Mouse (Mus musculus) layer of hippocampus, adult 11-12 months (tissue): ENCODE results near the gene Tmed4.
A peak's percentile ranks its signal among the peaks of the same experiment; 100 is the strongest.

ENCODE experiments used
- DNase-seq: peaks from one replicate; pipeline ENCODE4 v3.0.0; 2022; ENCODE audit warnings: low spot score

Tmed4 gene

DNA sequence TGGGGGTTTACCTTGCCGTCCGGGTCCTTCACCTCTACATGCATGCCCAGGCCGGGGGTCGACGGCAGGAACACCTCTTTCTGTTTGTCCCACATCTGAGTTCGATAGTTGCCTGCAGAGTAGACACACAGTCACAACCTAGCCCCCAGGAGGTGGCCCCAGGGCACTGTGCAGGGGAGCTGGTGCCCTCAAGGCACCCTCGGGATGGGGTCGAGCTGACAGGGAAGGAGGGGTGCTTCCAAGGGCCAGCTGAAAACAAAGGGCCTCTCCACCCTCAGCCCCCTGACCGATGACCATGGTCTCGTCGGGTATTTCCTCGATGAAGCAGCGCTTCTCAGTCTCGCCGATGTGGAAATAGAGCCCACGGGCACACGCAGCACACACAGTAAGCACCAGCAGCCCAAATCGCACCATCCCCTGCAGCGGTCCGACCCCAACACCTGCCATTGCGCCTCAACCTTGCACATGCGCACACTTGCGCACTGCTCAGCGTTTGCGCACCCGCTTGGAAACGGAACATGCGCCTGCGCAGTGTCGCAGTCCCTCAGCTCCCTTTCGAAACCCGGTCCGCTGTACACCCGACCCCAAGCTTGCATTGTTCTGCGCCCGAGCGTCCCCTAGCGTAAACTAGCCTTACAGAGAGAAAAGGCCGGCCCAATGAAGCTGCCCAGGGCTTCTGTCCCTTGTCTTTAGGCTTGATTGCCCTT is at the start of gene Tmed4:
Gene Tmed4 (minus strand): TSS at position 484 of the 707 bp plus-strand sequence.
- peak; percentile 98 for DNase-seq

DNA sequence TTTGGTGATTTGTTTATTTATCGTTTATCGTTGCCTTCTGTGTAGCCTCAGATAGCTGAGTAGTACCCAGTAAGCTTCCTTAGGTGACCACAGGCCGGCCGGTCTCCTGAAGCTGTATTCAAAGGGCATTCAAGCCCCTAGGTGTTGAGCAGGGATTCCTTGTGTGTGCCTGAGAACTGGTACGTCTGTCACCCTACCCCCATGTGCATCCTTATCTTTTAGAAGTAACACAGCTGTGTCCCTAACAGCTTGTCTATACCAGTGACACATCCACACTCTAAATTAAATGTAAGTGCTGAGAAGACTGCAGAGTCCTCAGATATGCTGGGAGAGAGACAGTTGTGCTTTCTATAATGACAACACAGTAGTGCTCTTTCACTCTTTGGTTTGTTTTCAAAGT is 48.7 kb upstream of the Tmed4 start:
- DNase-seq: no peak

DNA sequence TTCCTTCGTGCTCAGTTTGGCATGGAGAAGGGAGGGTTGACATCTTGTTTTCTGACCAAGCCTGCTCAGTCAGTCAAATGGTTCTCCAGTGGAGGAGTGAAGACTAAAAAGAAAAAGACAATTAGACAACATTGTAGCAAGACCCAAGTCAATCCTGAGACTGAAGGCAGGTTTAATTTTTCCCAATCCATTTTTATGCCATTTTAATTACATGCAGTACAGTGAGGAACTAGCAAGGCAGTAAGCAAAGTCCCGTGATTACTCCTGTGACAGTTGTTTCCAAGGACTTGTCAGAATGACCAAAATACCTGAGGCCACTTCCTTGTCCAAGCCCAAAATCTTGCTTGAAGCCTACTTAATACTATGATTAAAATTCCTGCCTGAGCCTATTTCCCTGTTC is 47.4 kb upstream of the Tmed4 start:
- DNase-seq: no peak

DNA sequence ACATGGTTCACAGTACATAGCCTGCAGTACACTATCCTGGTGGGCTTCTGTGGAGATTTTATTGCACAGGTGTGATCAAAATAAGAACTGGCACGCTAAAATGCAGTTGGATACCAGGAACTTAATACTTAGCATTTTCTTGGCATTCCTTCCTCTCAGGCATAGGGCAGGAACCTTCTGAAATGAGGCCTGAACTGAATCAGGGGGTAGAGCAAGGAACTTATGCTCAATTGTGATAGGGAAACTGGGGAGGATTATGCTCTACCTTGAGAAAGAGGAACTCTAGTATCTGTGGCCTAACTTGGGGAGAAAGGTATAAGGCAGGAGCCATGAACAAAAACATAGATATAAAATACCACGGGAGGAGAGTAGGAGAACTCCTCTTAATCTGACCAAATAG is 44.7 kb upstream of the Tmed4 start:
- no peak for DNase-seq

DNA sequence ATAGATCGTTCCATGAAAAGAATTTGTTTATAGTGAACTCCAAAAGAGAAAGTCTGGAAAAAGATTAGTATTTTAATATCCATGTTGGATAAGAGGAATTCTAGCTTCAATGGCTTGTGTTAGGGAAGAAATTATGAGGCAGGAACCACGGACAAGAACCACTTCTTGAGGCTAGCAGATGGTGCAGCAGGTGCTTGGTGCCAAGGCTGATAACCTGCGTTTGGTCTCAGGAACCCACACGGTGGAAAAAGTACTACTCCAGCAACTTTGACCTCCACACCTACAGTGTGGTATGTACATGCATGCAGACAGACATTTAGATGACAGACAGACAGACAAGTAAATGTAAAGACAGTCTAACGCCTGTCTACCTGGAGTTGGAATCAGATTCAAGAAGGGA is 43.9 kb upstream of the Tmed4 start:
- DNase-seq: no peak

DNA sequence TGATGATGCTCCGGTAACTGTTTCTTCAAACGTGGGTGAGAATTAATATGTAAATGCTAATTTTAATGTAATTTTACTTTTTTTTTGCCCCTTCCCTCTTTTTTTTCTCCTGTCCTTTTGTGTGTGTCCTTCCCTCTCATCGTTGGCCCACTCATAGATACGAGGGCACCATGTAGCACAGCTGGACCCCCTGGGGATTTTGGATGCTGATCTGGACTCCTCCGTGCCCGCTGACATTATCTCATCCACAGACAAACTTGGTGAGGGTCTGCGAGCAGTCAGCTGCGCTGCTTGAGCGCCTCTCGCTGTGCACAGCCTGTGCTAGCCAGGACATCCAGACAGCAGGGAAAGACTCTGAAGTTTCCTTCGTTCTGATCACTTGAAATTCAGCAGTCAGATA is 42.2 kb upstream of the Tmed4 start:
- no peak for DNase-seq

DNA sequence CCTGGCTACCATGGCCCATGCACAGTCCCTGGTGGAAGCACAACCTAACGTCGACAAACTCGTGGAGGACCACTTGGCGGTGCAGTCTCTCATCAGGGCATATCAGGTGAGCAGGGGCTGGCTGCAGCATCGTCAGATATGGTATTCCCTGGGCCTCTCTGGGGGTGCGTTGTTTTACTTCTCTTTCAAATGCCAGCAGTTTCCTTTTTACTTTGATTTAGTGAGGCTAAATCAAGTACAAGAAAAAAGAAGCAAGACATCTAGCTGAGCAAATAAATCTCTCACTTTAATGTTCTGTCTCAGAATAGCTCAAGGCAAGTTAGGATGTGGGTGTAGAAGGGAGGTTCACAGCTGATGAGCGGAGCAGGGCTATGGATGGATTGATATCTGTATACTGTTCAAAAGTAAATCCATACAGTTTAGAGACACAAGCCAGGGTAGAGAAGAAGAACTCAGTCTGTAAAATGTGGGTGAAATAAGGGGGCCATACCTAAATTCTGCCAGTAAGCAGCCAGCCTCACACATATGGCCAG is 39.3 kb upstream of the Tmed4 start:
- DNase-seq: no peak

DNA sequence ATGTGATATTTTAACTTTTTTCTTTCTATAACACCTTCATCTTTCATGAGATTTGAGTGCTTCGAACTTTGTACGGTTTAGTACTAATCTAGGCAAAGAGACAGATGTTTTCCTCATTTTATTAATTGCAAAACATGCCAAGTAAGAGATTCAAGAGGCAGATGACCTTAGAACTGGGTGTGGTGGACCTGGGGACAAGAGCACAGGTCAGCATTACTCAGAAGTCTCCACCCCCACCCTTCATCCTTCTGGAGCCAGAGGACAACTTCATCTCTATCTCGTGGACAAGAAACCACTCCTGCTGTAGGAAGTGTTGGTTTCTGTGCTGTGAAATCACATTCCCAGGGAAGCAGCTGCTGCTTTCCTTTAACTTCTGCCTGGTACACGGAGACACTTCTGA is 33.5 kb upstream of the Tmed4 start:
- DNase-seq: no peak

DNA sequence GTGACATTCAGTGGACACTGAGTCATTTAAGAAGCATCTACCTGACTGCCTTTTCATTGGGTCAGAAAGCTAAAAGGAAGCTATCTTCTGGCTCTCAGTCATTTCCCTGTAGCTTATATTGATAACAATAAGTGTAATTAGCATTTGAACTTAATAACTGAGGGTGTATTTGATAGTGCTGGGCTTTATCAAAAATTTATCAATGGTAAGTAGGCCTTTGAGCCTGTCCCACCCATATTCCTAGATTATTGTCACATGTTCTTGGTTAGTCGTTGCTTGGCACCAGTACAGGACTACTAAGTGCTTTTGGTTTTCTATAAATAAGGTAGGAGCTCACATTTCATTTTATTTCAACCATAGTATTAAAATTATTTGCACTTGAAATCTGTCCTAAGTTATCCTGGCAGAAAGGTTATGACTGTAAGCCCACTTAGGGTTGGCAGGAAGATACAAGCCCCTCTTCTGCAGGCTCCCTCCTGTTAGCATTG is 31.3 kb upstream of the Tmed4 start:
- no peak for DNase-seq

DNA sequence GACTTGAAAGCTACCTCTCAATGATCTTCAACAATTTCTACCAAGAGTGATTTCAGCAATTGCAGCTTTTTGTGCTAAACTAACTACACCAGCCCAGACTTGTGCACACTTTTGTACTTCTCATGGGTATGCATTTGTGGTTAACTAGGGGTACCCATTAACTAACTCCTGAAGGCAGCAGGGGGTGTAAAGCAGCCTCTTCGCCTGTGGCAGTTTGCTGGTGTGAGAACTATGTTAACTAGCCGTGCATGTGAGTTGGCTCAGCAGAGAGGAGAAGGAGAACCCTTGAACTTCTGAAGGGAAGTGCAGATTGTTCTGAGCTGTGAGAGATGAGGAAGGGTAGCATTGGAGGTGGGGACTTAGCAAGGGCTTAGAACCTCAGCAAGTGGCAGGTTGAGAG is 28.1 kb upstream of the Tmed4 start:
- no peak for DNase-seq

DNA sequence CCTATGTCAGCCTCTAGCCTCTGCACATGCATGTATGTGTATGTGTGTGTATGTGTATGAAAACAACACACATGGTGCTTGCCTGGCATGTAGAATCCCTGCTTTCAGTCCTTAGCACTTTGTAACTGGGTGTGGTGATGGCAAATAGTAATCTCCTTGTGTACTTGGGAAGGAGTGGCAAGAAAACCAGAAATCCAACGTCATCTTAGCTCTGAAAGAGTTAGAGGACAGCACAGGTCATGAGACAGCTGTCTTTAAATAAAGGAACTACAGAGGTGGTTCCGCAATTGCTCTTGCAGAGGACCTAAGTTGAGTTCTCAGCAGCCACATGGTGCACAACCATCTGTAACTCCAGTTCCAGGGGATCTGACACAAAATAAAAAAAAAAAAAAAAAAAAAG is 24.8 kb upstream of the Tmed4 start:
- no peak for DNase-seq

DNA sequence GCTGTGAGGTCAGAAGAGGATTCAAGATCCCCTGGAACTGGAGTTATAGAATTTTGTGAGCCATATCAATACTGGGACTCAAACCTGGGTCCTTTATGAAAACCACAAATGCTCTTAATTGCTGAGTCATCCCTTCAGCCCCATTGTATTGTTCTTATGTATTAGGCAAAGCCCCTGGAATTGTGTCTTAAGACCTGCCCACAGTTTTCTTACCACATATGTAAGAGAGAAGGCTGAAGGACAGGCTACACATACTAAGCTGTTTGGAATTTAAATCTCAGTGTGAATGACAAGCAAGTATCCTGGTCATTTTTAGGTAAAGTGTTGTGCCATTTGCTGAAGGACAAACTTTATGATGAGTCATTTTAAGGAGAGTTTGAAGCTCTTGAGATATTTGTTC is 21.4 kb upstream of the Tmed4 start:
- DNase-seq: no peak

DNA sequence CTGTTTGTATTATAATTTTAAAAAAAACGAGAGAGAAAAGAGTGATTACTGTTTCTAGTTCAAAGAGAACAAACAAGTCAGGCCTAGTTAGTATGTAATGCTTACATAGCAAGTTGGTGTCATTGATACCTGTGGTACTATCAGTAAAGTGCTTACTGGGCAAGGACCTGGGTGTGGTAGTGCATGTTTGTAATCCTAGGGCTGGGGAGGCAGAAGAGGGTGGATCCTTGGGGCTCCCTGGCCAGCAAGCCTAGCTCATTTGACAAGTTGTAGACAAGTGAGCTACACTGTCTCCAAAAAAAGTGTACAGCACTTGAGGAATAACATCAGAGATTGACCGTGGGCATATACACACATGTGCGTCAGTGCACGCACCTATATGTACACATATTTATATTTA is 20.0 kb upstream of the Tmed4 start:
- no peak for DNase-seq

DNA sequence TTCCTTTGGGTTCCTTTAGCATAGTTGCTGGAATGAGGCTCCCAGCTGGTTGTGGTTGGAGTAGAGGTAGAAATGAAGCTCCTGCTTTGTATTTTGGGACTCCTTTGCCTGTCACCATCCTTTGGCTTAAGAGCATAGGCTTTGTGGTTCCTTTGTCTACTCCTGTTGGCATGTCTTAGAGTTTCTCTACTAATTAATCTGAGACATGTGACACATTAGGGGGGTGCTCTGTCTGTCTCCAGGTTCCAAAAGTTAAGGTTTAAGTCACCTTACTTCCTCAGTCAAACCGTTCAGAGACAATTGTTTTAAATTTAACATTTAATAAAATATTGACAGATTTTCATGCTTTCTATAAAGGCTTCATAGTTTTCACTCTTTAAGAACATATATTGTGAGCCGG is 18.9 kb upstream of the Tmed4 start:
- no peak for DNase-seq

DNA sequence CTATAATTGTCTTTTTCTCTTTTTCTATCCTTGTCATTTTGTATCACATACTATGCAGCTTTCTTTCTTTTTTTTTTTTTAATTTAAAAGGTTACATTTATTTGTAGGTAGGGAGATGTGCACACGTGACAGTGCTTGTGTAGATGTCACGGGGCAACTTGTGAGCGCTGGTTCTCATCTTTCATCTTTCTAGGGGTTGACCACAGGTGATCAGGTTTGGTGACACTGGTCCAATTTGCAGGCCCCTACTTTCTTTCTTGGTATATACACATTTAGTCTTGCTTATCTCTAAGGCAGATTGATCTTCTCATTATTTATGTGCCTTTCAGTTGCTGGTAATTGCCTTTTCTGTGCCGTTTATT is 18.3 kb upstream of the Tmed4 start:
- no peak for DNase-seq

DNA sequence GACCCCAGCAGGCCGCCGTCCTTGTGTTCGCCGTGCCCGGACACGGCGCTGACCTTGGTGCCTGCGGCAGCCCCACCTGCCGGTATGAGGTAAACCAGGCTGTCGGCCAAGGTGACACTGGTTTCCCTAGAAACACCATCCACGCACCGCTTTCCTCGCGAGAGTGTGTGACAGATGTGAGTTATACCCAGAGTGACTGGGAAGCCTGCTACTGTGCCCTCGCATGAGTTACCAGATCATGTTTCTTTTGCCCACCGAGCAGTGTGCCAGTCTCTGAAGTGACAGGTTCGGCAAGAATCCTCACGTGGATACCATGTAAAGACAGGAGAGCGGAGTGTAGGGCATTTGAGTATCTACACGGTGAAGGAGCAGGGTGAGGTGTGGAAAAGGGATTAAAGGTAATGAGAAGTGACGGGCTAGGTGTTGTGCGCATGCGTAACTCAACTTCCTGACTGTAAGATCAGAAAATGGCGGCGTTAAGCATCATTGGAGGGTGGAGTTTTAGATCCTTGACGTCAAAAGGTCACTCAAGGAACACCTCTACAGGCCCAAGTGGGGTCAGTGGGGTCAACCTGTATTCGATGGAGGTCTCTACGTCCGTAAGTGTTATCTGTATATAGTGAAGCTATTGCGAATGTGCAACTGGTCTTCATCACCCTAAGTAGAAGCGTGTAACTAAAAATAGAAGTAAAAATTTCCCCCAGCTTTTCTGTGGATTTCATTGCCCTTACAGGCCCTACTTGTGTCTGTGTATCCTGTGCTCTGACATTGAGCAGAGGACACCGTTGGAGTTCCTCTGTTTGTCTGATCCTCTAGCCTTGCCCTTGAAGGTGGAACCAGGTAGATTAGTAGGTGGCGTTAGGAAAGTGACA is 17.7 kb upstream of the Tmed4 start:
- peak; percentile 78 for DNase-seq

DNA sequence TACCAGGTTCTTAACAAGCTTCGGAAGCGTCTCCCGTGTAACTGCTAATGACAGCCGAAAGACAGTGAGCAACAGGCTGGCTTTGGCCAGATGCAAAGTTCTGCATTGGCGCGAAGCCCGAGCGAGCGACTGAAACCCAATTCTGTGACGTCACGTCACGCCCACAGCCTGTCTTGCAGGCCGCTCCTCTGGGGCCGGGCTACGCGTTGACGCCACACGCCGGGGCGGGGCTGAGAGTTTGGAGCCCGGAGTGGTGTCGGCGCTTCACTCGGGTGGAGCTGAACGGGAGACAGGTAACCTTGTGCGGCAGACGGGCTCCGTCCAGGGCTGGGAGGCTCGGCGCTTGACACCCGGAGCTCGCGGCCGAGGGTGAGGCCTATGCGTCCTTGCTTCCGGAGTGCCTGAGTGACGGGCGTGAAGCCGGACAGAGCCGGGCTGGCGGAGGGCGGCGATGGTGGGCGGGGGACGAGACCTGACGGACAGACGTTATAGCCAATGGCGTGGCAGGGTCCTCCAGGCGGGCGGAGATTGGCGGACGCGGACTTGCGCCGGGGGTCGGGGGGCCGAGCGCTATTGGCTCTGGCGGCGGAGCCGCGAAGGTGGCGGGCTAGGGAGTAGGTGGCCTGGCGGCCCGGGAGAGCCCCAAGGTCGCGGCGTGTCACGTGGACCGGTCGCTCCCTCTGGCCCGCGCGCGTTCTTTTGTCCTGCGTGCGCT is 16.9 kb upstream of the Tmed4 start, which contains the start of gene Ogdh:
Gene Ogdh (plus strand): TSS at position 233 of the 715 bp plus-strand sequence.
- peak; percentile 99 for DNase-seq

DNA sequence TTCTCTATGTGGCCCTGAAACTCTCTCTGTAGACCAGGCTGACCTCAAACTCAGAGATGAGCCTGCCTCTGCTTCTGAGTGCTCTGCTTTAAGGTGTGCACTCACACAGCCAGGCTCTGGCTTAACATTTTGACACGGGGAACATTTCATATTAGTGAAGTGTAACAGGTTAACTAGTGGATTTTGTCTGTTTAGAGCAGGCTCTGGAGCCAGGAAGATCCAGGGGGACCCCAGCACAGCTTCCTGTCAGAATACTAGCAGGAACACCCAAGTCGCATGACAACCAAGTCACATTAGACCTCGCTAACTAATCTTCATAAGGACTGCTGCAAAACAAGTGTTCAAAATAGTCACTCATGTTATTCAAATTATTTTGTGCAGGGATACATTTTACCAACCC is 16.2 kb upstream of the Tmed4 start:
- no peak for DNase-seq

DNA sequence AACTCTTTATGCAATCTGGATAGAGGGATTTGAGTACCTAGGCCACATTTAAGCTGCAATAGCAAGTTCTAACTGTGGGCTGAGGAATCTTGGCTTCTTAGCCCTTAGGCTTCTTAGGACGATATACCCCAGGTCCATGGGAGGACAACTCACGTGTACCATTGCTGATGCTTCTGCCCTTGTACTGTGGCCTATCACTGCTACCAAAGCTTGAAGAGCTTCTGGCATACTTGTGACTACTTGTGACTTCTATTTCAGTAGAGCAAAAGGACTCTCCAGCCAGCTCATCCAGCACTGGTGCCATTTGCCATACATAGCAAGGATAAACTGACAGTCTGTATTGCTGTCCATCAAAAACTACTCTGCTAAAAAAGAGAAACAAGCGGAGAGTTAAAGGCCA is 15.5 kb upstream of the Tmed4 start:
- no peak for DNase-seq

DNA sequence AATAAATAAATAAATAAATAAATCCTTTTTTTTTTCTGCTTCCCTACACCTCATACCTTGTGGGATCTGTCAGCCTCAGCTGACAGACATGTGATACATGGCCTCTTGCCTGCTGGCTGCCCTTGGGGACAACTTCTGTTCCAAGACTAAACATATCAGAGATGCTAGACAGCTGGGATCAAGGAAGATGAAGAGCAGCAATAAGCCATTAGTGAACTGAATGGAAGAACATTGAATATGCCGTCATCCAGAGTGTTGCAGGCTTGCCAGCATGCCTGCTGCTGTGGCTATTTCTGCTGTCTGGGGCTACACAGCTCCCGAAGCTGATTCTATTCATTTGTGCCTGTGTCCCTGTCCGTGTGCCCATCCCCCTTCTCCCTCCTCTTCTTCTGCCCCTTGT is 8.3 kb upstream of the Tmed4 start:
- no peak for DNase-seq

DNA sequence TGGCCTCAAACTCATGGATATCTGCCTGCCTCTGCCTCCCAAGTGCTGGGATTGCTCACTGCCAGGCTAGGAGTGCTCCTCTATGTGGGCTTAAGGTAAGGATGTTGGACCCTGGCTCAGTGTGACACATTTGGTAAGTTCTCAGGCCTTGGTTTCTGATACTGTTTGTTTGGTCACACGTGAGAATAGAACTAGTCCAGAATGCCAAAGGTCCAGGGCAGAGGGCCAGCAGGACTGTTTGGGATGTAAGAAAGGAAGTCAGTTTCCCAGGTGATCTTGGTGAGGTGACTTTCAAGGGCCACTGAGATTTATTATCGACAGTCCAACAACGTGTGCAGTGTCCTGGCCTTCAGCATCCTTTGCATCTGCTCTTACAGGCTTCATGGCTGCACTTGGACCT is 1.8 kb upstream of the Tmed4 start:
- no peak for DNase-seq

DNA sequence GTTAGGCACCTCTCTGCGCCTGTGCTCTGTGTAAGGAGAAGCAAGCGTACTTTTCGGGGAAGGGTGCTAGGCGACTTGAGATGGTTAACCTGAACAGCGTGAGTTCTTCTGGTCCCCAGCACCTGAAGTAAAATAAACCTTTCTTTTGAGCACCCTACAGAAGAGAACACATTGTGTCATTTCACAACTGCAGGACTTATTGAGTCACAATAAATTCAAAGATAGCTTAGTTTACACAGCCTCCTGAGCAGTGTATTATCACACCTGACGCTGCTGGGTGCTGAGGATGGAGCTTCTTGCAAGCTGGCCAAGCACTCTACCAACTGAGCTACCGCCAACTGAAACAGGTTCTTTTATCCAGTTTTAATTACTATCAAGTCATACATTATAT is 419 bp upstream of the Tmed4 start:
- DNase-seq: no peak

DNA sequence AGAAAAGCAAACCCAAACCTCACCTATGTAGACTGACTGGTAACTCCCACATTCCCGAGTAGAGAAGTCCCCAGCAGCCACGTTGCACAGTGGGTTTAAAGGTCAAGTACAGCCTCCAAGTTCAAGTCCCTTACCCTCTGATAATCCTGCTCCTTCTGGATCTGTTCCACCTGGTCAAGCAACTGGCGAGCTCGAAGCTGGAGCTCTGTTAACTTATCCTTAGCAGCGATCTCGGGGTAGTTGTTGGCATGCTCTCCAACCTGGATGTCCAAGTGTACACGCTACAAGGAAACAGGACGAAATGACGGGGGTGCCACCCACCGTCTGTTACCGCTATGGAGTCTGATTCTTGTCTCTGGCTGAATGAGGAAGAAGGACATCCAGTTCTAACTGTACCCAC is 1.1 kb downstream of the Tmed4 start:
- no peak for DNase-seq
